Mouse (Mus musculus): ENCODE results near the gene Cdhr5. TPM values are rescaled to one million over a fixed set of nuclear protein-coding genes. Genes with fewer than 3 reads are reported as not detected.

The Cdhr5 gene
- polyA plus RNA-seq (2015; fragmentation: Nextera tagmentation; extraction: Ambion mirVana), result 0.19 and 0.29 TPM in 2 replicates

DNA sequence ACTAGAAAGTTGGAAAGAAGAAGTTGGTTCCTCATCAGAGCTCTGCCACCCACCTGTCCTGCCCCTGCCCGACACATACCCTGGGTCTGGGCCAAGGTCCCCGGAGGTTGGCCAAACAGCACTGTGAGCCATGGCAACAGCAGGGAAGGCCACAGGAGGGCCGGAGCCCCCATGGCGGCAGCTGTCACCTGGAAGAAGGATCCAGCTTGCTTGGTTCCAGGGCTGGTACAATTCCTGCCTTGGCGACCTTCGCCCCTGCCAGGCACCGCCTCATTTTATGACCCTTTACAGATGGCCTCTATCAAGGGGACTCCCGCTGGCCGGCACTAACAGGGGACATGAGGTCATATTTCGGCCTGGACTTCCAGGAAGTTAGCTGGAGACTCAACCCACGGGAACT, at the start of gene Cdhr5:
Cdhr5 (minus strand) TSS at position 241 of the 400 bp plus-strand sequence.
- ATAC-seq (ENCODE audit: insufficient number of reproducible peaks, low FRiP score, low TSS enrichment, low read depth), result no peak
- 37% methylated on average over 11 of the region's 11 CpGs for WGBS

DNA sequence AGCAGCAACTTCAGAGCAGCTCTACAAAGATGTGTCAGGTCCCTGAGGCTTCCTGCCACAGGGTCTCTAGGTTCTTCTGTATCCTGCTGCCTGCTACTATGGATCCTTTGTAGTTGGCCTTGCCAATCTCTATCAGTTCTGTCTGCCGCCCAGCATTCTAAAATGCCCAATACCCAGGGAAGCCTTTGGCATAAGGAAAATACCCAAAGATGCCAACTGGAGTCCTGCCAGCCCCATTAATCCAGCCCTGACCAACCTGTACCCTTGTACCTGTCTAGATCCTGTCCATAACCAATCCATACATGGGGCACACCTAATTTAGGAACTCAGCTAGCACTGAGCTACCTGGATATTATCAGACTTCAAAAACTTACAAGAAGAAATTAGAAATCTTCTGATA, 48.1 kb upstream of the Cdhr5 start:
- Histone ChIP-seq H3K27ac (no peak overlapping the region), H3K4me1 (peaks cover 25% of the 10 kb centered on the region), H3K27me3 (no peaks in the 10 kb centered on the region), H3K36me3 (peaks cover 47% of the 10 kb centered on the region), H3K4me3 (no peak overlapping the region), H3K9me3 (no peaks in the 10 kb centered on the region), H3K4me2 (no peak overlapping the region), H3K9ac (no peak overlapping the region)
- WGBS, result 97% methylated on average over 1 of the region's 1 CpGs
- no peak for ATAC-seq (ENCODE audit: insufficient number of reproducible peaks, low FRiP score, low TSS enrichment, low read depth)

More for the DNA sequence above, at the start of gene Cdhr5:
- no peak within 1 kb of the TSS for H3K4me2 ChIP-seq
- no peak within 1 kb of the TSS for H3K4me3 ChIP-seq
- H3K27me3 ChIP-seq, result 0 out of 2 replicates have a peak, but pooled peaks cover 4% of the 10 kb centered on the region
- no peaks in the 10 kb centered on the region for H3K9me3 ChIP-seq
- H3K36me3 ChIP-seq, result no peaks in the 10 kb centered on the region
- H3K27ac ChIP-seq, result no peak within 1 kb of the TSS
- no peak within 1 kb of the TSS for H3K9ac ChIP-seq
- peaks cover 9% of the 10 kb centered on the region for H3K4me1 ChIP-seq

DNA sequence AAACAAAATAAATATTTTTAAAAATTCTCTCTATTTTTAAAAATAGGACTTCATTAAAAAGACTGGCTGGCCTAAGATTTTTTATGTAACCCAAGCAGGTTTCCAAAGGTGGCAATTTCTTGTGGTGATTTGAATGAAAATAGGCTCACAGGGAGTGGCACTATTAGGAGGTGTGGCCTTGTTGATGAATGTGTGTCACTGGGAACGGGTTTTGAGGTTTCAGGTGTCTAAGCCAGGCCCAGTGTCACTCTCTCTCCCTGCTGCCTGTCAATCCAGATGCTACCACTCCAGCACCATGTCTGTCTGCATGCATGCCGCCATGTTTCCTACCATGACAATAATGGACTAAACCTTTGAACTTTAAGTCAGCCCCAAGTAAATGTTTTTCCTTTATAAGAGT, 42.9 kb upstream of the Cdhr5 start:
- Histone ChIP-seq H3K27ac (no peak overlapping the region), H3K4me1 (no peaks in the 10 kb centered on the region), H3K9me3 (no peaks in the 10 kb centered on the region), H3K4me3 (no peak overlapping the region), H3K4me2 (no peak overlapping the region), H3K27me3 (no peaks in the 10 kb centered on the region), H3K9ac (no peak overlapping the region), H3K36me3 (peaks cover 97% of the 10 kb centered on the region)
- 74% methylated on average over 2 of the region's 2 CpGs for WGBS
- ATAC-seq (ENCODE audit: insufficient number of reproducible peaks, low FRiP score, low TSS enrichment, low read depth), result no peak

DNA sequence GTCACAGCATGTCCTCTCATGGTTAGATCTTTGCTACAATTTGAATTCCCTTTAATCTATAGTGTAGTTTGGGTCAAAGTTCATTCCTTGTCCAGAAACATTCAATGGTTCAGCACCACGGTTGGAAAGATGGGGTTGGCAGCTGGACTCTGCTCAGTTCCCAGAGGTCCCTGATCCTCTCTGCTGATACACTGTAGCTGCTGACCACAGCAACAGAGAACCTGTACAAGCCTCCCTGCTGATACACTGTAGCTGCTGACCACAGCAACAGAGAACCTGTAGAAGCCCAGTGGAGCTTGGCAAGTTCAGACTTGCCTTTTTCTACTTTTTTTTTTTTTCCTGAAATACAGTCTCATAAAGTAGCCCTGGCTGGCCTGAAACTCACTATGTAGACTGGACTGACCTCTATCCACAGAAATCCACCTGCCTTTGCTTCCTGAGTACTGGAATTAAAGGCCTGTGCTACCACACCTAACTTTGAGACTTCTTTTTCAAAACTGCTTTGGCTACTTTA, 41.1 kb upstream of the Cdhr5 start:
- Histone ChIP-seq H3K9me3 (no peaks in the 10 kb centered on the region), H3K4me3 (no peak overlapping the region), H3K9ac (no peak overlapping the region), H3K4me2 (no peak overlapping the region), H3K36me3 (peaks cover 96% of the 10 kb centered on the region), H3K4me1 (no peaks in the 10 kb centered on the region), H3K27me3 (no peaks in the 10 kb centered on the region), H3K27ac (no peak overlapping the region)
- ATAC-seq (ENCODE audit: insufficient number of reproducible peaks, low FRiP score, low TSS enrichment, low read depth), result no peak
- 82% methylated on average over 1 of the region's 1 CpGs for WGBS

DNA sequence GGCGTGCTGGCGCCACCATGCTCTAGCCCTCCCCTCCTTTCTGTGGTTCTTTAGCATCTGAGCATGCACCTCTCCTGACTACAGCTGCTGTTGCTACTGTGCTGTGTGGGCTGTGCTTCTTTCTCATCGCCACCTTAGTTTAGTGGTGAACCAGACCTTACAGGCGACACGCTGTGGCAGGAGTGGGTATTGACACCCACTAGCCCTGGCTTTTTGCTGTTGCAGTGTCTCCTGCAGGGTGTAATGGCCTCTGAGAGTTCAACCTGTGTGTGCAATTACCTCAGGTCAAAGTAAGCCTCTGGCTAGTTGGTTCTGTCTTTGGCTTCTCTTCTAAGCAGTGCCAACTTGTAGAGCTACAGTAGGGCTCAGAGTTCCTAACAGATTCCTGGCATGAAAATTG, 39.4 kb upstream of the Cdhr5 start:
- no peaks in the 10 kb centered on the region for H3K9me3 ChIP-seq
- H3K27me3 ChIP-seq, result no peaks in the 10 kb centered on the region
- 79% methylated on average over 5 of the region's 5 CpGs for WGBS
- peaks cover 94% of the 10 kb centered on the region for H3K36me3 ChIP-seq
- no peak overlapping the region for H3K4me3 ChIP-seq
- no peak overlapping the region for H3K9ac ChIP-seq
- H3K4me2 ChIP-seq, result no peak overlapping the region
- no peak overlapping the region for H3K27ac ChIP-seq
- no peaks in the 10 kb centered on the region for H3K4me1 ChIP-seq
- no peak for ATAC-seq (ENCODE audit: insufficient number of reproducible peaks, low FRiP score, low TSS enrichment, low read depth)

DNA sequence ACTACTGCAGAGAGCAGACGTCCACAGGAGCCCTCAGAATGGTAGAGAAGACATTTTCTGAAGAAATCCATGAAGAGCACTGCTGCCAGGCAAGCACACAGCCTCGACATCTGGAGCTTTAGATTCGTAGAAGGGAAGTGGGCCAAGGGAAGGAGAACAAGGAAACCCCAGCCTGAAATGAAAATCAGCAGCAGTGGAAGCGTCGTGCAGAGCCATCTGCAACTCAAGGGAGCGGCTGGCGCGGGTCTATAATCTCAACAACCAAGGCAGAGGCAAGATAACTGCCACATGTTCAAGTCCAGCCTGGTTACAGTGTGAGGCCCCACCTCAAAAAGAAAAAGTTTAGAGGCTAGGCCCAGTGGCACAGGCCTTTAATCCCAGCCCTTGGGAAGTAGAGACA, 38.5 kb upstream of the Cdhr5 start:
- no peak overlapping the region for H3K4me3 ChIP-seq
- no peaks in the 10 kb centered on the region for H3K27me3 ChIP-seq
- H3K9me3 ChIP-seq, result no peaks in the 10 kb centered on the region
- peaks cover 94% of the 10 kb centered on the region for H3K36me3 ChIP-seq
- ATAC-seq (ENCODE audit: insufficient number of reproducible peaks, low FRiP score, low TSS enrichment, low read depth), result no peak
- no peak overlapping the region for H3K27ac ChIP-seq
- WGBS, result 81% methylated on average over 8 of the region's 8 CpGs
- H3K4me2 ChIP-seq, result no peak overlapping the region
- no peaks in the 10 kb centered on the region for H3K4me1 ChIP-seq
- H3K9ac ChIP-seq, result no peak overlapping the region

DNA sequence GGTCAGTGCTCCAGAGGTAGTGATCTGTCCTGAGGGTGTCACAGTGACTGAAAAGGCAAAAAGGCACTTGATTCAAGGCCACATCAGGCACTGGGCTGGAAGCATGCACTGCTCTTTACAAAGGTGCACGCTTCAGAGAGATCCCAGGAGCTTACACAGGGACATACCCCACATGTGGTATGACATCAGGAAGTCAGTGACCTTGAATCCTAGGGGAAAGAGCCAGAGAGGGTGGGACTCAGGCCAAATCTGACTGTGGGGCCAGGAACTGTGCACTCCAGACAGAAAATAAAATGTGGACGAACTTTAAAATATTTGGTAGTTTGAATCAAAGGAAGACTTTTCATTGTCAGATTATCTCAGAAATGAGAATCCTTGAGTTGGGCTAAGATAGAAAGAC, 37.8 kb upstream of the Cdhr5 start:
- H3K9ac ChIP-seq, result no peak overlapping the region
- H3K27me3 ChIP-seq, result no peaks in the 10 kb centered on the region
- H3K4me3 ChIP-seq, result no peak overlapping the region
- no peak for ATAC-seq (ENCODE audit: insufficient number of reproducible peaks, low FRiP score, low TSS enrichment, low read depth)
- 93% methylated on average over 2 of the region's 2 CpGs for WGBS
- no peak overlapping the region for H3K4me2 ChIP-seq
- H3K27ac ChIP-seq, result no peak overlapping the region
- H3K36me3 ChIP-seq, result peaks cover 96% of the 10 kb centered on the region
- H3K9me3 ChIP-seq, result no peaks in the 10 kb centered on the region
- H3K4me1 ChIP-seq, result no peaks in the 10 kb centered on the region

DNA sequence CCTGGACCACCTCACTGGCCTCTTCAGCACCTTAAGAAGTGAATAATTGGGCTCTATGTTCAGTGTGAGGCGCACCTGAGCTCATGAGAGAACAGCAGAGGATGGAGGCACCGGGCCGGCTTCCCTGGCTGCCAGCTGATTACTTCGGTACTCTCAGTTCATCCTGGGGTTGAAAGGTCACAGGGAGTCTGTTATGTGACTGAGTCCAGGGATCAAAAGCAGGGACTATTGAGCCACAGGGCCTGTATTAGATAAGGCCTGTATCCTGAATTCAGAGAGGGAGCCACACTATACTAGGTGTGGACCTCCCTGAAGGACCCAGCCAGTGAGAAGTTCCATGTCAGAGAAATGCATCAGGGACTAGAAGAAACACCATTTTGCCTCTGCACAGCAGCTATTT, 28.0 kb upstream of the Cdhr5 start:
- no peak overlapping the region for H3K4me3 ChIP-seq
- H3K27me3 ChIP-seq, result no peaks in the 10 kb centered on the region
- ATAC-seq (ENCODE audit: insufficient number of reproducible peaks, low FRiP score, low TSS enrichment, low read depth), result no peak
- no peak overlapping the region for H3K4me2 ChIP-seq
- H3K4me1 ChIP-seq, result 0 out of 2 replicates have a peak, but pooled peaks cover 12% of the 10 kb centered on the region
- peaks cover 94% of the 10 kb centered on the region for H3K36me3 ChIP-seq
- 82% methylated on average over 4 of the region's 4 CpGs for WGBS
- no peak overlapping the region for H3K9ac ChIP-seq
- H3K27ac ChIP-seq, result no peak overlapping the region
- no peaks in the 10 kb centered on the region for H3K9me3 ChIP-seq

DNA sequence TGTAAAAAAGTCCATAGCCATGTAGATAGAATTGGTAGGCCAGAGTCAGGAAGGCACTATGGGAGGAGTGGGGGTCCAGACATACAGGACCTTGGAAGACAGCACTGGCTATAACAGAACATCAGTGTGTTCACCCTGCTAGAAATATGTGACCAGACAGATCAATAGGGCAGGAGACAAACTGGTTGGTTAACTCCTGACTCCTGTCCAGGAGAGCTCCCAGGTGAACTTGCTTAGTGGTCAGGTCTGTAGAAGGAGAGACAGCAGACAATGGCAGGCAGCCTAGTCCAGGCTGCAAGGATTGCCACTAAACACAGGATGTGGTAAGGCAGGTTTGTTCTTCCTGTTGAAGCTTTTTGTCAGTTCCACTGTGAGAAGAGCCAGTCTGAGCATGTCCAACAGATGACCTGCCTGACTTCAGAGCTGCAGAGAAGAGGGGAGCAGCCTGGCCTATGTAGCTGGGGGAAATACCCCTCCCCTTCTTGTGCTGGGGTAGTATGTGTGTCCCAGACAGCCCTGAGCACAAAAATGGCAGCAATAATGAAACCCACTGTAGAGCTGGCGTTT, 26.2 kb upstream of the Cdhr5 start:
- Histone ChIP-seq H3K36me3 (peaks cover 82% of the 10 kb centered on the region), H3K27me3 (no peaks in the 10 kb centered on the region), H3K27ac (no peak overlapping the region), H3K9me3 (no peaks in the 10 kb centered on the region), H3K4me2 (no peak overlapping the region), H3K9ac (no peak overlapping the region), H3K4me1 (0 out of 2 replicates have a peak, but pooled peaks cover 7% of the 10 kb centered on the region), H3K4me3 (no peak overlapping the region)
- ATAC-seq (ENCODE audit: insufficient number of reproducible peaks, low FRiP score, low TSS enrichment, low read depth), result no peak
- WGBS, result 76% methylated on average over 1 of the region's 1 CpGs

DNA sequence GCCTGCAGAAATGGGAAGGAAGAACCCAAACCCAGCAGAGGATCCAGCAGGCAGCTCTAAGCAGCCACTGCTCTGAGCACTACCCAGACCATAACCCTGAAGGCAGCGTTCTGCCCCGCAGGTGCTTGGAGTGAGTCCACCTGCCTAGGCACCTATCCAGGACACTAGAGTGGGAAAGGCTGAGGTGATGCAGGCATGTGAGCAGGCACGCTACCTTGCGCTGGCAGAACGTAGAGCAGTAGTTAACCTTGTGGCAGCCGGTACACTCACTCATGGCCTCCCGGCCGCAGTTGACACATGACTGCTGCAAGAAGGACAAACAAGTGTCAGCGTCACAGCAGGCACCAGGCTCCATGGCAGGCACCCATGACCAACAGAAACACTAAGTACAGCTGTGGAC, 24.8 kb upstream of the Cdhr5 start:
- H3K4me2 ChIP-seq, result no peak overlapping the region
- peaks cover 77% of the 10 kb centered on the region for H3K36me3 ChIP-seq
- H3K27ac ChIP-seq, result no peak overlapping the region
- no peak for ATAC-seq (ENCODE audit: insufficient number of reproducible peaks, low FRiP score, low TSS enrichment, low read depth)
- H3K9ac ChIP-seq, result no peak overlapping the region
- no peaks in the 10 kb centered on the region for H3K9me3 ChIP-seq
- H3K27me3 ChIP-seq, result peaks cover 2% of the 10 kb centered on the region; the same call in 1 of the 2 replicates
- WGBS, result 93% methylated on average over 9 of the region's 9 CpGs
- H3K4me1 ChIP-seq, result no peaks in the 10 kb centered on the region
- no peak overlapping the region for H3K4me3 ChIP-seq

DNA sequence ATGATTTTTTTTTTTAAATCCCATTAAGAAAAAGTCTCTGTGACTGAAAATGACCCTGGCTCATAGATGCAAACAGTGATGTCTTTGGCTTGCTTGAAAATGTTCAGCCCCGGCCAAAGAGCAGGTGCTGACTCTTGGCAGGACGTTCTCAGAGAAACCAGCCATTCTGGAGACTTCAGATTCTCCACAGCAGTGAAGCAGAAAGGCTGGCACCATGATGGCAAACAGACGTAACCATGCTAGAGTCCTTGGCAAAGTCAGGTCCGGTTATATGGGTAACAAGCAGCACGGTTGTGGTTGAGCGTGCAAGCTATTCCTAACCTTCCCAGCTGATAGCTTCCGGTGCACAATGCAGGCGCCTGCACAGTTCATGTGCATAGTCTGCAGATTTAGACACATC, 22.6 kb upstream of the Cdhr5 start:
- Histone ChIP-seq H3K9ac (no peak overlapping the region), H3K27ac (no peak overlapping the region), H3K9me3 (no peaks in the 10 kb centered on the region), H3K4me3 (no peak overlapping the region), H3K36me3 (peaks cover 55% of the 10 kb centered on the region), H3K4me1 (peaks cover 4% of the 10 kb centered on the region), H3K27me3 (peaks cover 23% of the 10 kb centered on the region), H3K4me2 (no peak overlapping the region)
- WGBS, result 90% methylated on average over 8 of the region's 8 CpGs
- no peak for ATAC-seq (ENCODE audit: insufficient number of reproducible peaks, low FRiP score, low TSS enrichment, low read depth)

DNA sequence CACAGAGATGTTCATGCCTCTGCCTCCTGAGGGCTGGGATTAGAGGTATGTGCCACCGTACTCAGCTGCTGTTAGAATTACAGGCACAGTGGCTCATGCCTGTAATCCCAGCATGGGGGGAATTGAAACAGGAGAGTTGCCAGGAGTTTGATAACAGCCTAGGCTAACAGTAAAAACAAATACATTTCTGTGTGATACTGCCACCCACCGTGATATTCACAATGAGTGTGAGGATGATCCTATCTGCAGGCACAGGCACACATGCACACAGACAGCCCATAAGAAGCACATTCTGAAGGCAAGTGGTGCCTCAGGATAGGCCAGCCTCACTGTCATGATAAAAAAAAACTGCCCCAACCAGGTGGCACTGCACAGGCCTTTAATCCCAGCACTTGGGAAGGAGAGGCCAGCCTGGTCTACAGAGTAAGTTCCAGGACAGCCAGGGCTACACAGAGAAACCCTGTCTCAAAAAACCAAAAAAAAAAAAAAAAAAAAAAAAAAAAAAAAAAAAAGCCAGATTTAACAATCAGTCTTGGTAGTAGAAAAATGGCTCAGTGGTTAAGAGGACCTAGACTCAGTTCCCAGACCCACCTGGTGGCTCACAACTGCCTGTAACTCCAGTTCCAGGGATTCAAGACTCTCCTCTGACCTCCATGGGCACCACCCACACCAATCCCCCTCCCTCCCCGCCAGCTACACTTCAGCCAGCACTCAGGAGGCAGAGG, 21.5 kb upstream of the Cdhr5 start:
- 80% methylated on average over 3 of the region's 3 CpGs for WGBS
- Histone ChIP-seq H3K27ac (no peak overlapping the region), H3K27me3 (peaks cover 34% of the 10 kb centered on the region), H3K4me1 (peaks cover 13% of the 10 kb centered on the region), H3K9ac (no peak overlapping the region), H3K4me3 (no peak overlapping the region), H3K4me2 (no peak overlapping the region), H3K9me3 (no peaks in the 10 kb centered on the region), H3K36me3 (peaks cover 44% of the 10 kb centered on the region)
- no peak for ATAC-seq (ENCODE audit: insufficient number of reproducible peaks, low FRiP score, low TSS enrichment, low read depth)
